Mouse (Mus musculus) embryonic stem cell, embryonic (primary cell): Measurements from ENCODE around the gene Igf2bp1.

ENCODE experiments used
- CTCF ChIA-PET, 4 experiments: fragments of 300-600 bp in 2 of 4; fragments of 350-600 bp in 2 of 4; sonication (Branson Sonifier 250); formaldehyde crosslinking; loops; one replicate each; lab custom pipeline; 2022; ENCODE audit warnings: inconsistent platforms in 2 of 4; lab: Charles Lee
- POLR2A ChIA-PET, 4 experiments: fragments of 300-600 bp in 2 of 4; fragments of 350-600 bp in 2 of 4; sonication (Branson Sonifier 250); formaldehyde crosslinking; loops; one replicate each; lab custom pipeline; 2022; ENCODE audit warnings: antibody characterized with exemption in 4 of 4, inconsistent platforms in 1 of 4; lab: Charles Lee

Gene Igf2bp1

GRCm38 (mm10) chr11:95911579-95911978, 94.2 kb downstream of the Igf2bp1 start:
- ChIA-PET CTCF (interaction anchor here in 1 of 4 experiments (0.6 to 1.1 kb wide), 2 partner anchors 15 to 26 kb away, joined by 3 to 4 read pairs; no protein-coding TSS in a partner anchor), POLR2A (interaction anchor here in 3 of 4 experiments (0.7 to 1.0 kb wide), 6 partner anchors 11 to 123 kb away, joined by 3 to 13 read pairs (median 3); partner anchors contain the start of gene Snf8 (in 1 of the 3))

DNA sequence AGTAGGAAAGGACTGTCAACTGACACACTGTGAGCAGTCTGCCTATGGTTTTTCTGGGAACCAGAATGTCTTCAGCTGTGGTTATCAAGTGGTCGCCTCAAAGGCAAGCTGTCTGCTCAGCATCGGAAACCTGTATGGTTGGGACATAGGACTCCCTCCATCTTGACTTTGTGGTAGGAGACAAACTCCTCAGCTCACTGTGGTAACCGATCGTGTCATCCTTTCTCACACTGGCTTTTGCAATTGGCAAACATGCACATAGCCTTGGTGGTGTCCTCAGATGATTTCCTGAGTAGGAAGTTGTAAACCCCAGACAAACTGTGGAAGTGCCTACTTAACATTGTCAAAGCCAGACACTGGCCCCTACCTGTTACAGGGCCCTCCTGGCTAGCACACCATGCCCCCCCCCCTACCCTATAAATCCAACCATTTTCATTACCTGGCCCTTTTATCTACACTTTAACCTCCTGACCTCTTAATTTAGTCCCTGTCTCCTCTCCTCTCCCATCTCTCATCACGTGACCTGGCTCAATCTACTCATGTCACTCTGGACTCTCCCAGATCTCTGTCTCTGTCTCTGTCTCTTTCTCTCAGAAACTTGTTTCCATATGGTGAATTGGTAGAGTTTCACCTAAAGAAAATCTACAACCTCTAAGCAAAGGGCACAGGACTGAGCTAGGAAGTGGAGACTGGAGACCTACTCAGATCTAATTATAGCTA, 97.8 kb downstream of the Igf2bp1 start:
- CTCF ChIA-PET, result interaction anchor here in 1 of 4 experiments (0.5 kb wide), 1 partner anchor 113 kb away, joined by 3 read pairs; no protein-coding TSS in a partner anchor
- POLR2A ChIA-PET, result interaction anchor here in 1 of 4 experiments (0.5 to 2.0 kb wide), 8 partner anchors 10 to 129 kb away, joined by 3 to 4 read pairs (median 3); no protein-coding TSS in a partner anchor
